24 mouse cellular contexts compared by ENCODE assay signal in genomic region chr9:48473131-48473530, GRCm38 (mm10). TPM values are rescaled to one million over a fixed set of nuclear protein-coding genes. Genes with fewer than 3 reads are reported as not detected.
DNase-seq lines count a peak whose midpoint lies in the region; ATAC-seq and TF ChIP-seq lines count a peak whose summit lies in the region.
"Had no signal": no experiment of that assay in that cellular context is flagged by ENCODE, and none has a peak within 500 bp of the region (broad histone marks: within the 10 kb centered on the region; RNA-seq: fewer than 3 reads in every experiment).

No protein-coding gene starts in this region.

- ATAC-seq in intestine, embryonic 14.5 days (replicated peaks; ENCODE audit: low FRiP score, low TSS enrichment, low read depth) = no peak
- ATAC-seq in intestine, embryonic 16.5 days = no peak
- ATAC-seq: CD4-positive, CD25-positive, alpha-beta regulatory T cell, adult 4 months; forebrain, embryonic 13.5 days; forebrain, embryonic 16.5 days; intestine, embryonic 15.5 days had no signal

- TF ChIP-seq EP300 in CH12.LX (IDR thresholded peaks at IDR 0.05; ENCODE audit: low read length) = no peak

- no peak; the same call in none of the 2 replicates for TF ChIP-seq RAD21 in CH12.LX (IDR thresholded peaks at IDR 0.05; ENCODE audit: low read depth, low read length)

- H3K27me3 ChIP-seq in intestine, embryonic 14.5 days (replicated peaks; ENCODE audit: control insufficient read depth, insufficient read depth, low read length) = no peaks in the 10 kb centered on the region
- H3K27me3 ChIP-seq in intestine, embryonic 16.5 days (replicated peaks; ENCODE audit: control insufficient read depth, insufficient read depth, low read length) = no peaks in the 10 kb centered on the region
- H3K27me3 ChIP-seq in CH12.LX (replicated peaks) = no peaks in the 10 kb centered on the region
- H3K27me3 ChIP-seq: embryonic facial prominence, embryonic 13.5 days; forebrain, embryonic 13.5 days; hindbrain, embryonic 12.5 days; hindbrain, embryonic 15.5 days; intestine, embryonic 15.5 days had no signal

- TF ChIP-seq CTCF in CH12.LX (conservative IDR thresholded peaks at IDR 0.05 in 1 of 2, IDR thresholded peaks at IDR 0.05 in 1 of 2; ENCODE audit: low read depth in 2 of 2, low read length in 2 of 2) = peak in 1 of 2 experiments; percentile 46; a peak in 1 of 4 replicates

- peaks cover 24% of the 10 kb centered on the region for H3K79me2 ChIP-seq in CH12.LX (replicated peaks; ENCODE audit: control insufficient read depth, extremely low read depth, insufficient read depth, poor library complexity, severe bottlenecking)

- 89% methylated on average over 12 of the region's 12 CpGs for WGBS in intestine, embryonic 14.5 days
- 91% methylated on average over 12 of the region's 12 CpGs for WGBS in intestine, embryonic 16.5 days

- in situ Hi-C loops in CH12.LX (cut with MboI; ENCODE audit: low pct_ligation_motif_present, low pct_unique_long_range_greater_than_20kb, low sequenced_read_pairs) = no loop called here

- H3K9me3 ChIP-seq in intestine, embryonic 14.5 days (ENCODE audit: control insufficient read depth, low read length) = no peaks in the 10 kb centered on the region
- H3K9me3 ChIP-seq in intestine, embryonic 16.5 days (ENCODE audit: control insufficient read depth, low read length) = no peaks in the 10 kb centered on the region
- H3K9me3 ChIP-seq in CH12.LX (replicated peaks; ENCODE audit: low read length) = no peaks in the 10 kb centered on the region
- H3K9me3 ChIP-seq: embryonic facial prominence, embryonic 10.5 days; embryonic facial prominence, embryonic 13.5 days; forebrain, embryonic 13.5 days; hindbrain, embryonic 12.5 days; hindbrain, embryonic 15.5 days; intestine, embryonic 15.5 days had no signal

- H3K36me3 ChIP-seq in intestine, embryonic 14.5 days (ENCODE audit: control insufficient read depth, insufficient read depth, low read length) = peaks cover 50% of the 10 kb centered on the region
- no peaks in the 10 kb centered on the region for H3K36me3 ChIP-seq in intestine, embryonic 16.5 days (ENCODE audit: control insufficient read depth, insufficient read depth, low read length)
- peaks cover 36 to 93% of the 10 kb centered on the region in 2 experiments for H3K36me3 ChIP-seq in CH12.LX (replicated peaks in 1 of 2; ENCODE audit: control insufficient read depth in 1 of 2, insufficient read depth in 1 of 2, low read length in 1 of 2)
- H3K36me3 ChIP-seq: hindbrain, embryonic 15.5 days had no signal

- no peak overlapping the region for H3K27ac ChIP-seq in intestine, embryonic 14.5 days (ENCODE audit: low read depth)
- H3K27ac ChIP-seq in intestine, embryonic 16.5 days (ENCODE audit: low read length) = no peak overlapping the region
- H3K27ac ChIP-seq in CH12.LX (ENCODE audit: insufficient read depth, low read depth) = no peak overlapping the region
- H3K27ac ChIP-seq: embryonic facial prominence, embryonic 10.5 days; embryonic facial prominence, embryonic 13.5 days; forebrain, embryonic 13.5 days; hindbrain, embryonic 12.5 days; hindbrain, embryonic 15.5 days; intestine, embryonic 15.5 days had no signal

- dilution Hi-C loops in CH12.LX (cut with MboI; ENCODE audit: extremely low pct_ligation_motif_present, extremely low pct_unique_long_range_greater_than_20kb, low sequenced_read_pairs) = no loop called here

- no peak for TF ChIP-seq POLR2A in CH12.LX (IDR thresholded peaks at IDR 0.05; ENCODE audit: low read depth, low read length)

- H3K9ac ChIP-seq in intestine, embryonic 14.5 days (ENCODE audit: low read length) = no peak overlapping the region
- H3K9ac ChIP-seq in intestine, embryonic 16.5 days (ENCODE audit: low read depth, low read length) = no peak overlapping the region
- H3K9ac ChIP-seq in CH12.LX (ENCODE audit: insufficient read depth, low read depth) = no peak overlapping the region
- H3K9ac ChIP-seq: embryonic facial prominence, embryonic 13.5 days; forebrain, embryonic 13.5 days; hindbrain, embryonic 12.5 days; hindbrain, embryonic 15.5 days; intestine, embryonic 15.5 days had no signal

- peak; percentile 3 for DNase-seq in intestine, embryonic 14.5 days (ENCODE audit: low spot score)
- no peak for DNase-seq in CH12.LX (ENCODE audit: extremely low read depth)
- DNase-seq in R1 (ENCODE audit: low read depth, low spot score) = peak; percentile 54
- DNase-seq in kidney, adult 11 months = no peak
- no peak for DNase-seq in spleen, postnatal 10 days (ENCODE audit: low spot score in 2 of 2)
- DNase-seq: adrenal gland, adult 2 months; adrenal gland, postnatal 14 days; cerebellum, adult 11-12 months; cerebellum, adult 8-10 months; cerebellum, postnatal 10 days; cerebellum, postnatal 36 days; embryo, embryonic 11 days; gastrocnemius, postnatal 25 days had no signal

- H3K4me1 ChIP-seq in intestine, embryonic 14.5 days (replicated peaks; ENCODE audit: control insufficient read depth, insufficient read depth, low read length) = no peaks in the 10 kb centered on the region
- H3K4me1 ChIP-seq in intestine, embryonic 16.5 days (ENCODE audit: control insufficient read depth, insufficient read depth, low read length) = no peaks in the 10 kb centered on the region
- H3K4me1 ChIP-seq in CH12.LX (ENCODE audit: control insufficient read depth in 1 of 2, insufficient read depth in 2 of 2) = peaks cover 7 to 32% of the 10 kb centered on the region in 2 experiments
- H3K4me1 ChIP-seq: embryonic facial prominence, embryonic 10.5 days; embryonic facial prominence, embryonic 13.5 days; forebrain, embryonic 13.5 days; hindbrain, embryonic 12.5 days; hindbrain, embryonic 15.5 days; intestine, embryonic 15.5 days had no signal

- no peak overlapping the region for H3K4me2 ChIP-seq in intestine, embryonic 14.5 days (ENCODE audit: low read length)
- H3K4me2 ChIP-seq in intestine, embryonic 16.5 days (ENCODE audit: low read depth, low read length) = no peak overlapping the region
- H3K4me2 ChIP-seq in CH12.LX (ENCODE audit: insufficient read depth, low read depth, poor library complexity, severe bottlenecking) = no peak overlapping the region
- H3K4me2 ChIP-seq: embryonic facial prominence, embryonic 13.5 days; forebrain, embryonic 13.5 days; heart, embryonic 11.5 days; hindbrain, embryonic 12.5 days; hindbrain, embryonic 15.5 days; intestine, embryonic 15.5 days had no signal

- H3K4me3 ChIP-seq in intestine, embryonic 14.5 days (ENCODE audit: low read depth, low read length) = no peak overlapping the region
- H3K4me3 ChIP-seq in intestine, embryonic 16.5 days (ENCODE audit: low read length) = no peak overlapping the region
- H3K4me3 ChIP-seq in CH12.LX (replicated peaks in 1 of 3; ENCODE audit: low read depth in 2 of 3, low read length in 2 of 3, poor library complexity in 1 of 3) = no peak overlapping the region
- H3K4me3 ChIP-seq: embryonic facial prominence, embryonic 10.5 days; embryonic facial prominence, embryonic 13.5 days; erythroblast, embryonic 14.5 days; forebrain, embryonic 13.5 days; hindbrain, embryonic 12.5 days; hindbrain, embryonic 15.5 days; intestine, embryonic 15.5 days had no signal

TF ChIP-seq in CH12.LX, 34 proteins besides CTCF, POLR2A, EP300 and RAD21:
- TF ChIP-seq GABPA (IDR thresholded peaks at IDR 0.05; ENCODE audit: insufficient replicate concordance, low read depth, low read length) (no peak), CHD2 (IDR thresholded peaks at IDR 0.05; ENCODE audit: low read length) (no peak), ELF1 (IDR thresholded peaks at IDR 0.05; ENCODE audit: low read depth, low read length) (no peak), SMC3 (IDR thresholded peaks at IDR 0.05; ENCODE audit: low read depth, low read length) (peak; percentile 38), ZNF384 (IDR thresholded peaks at IDR 0.05; ENCODE audit: low read depth, low read length) (no peak)
TF ChIP-seq in CH12.LX: peak in this region for 1.

RNA-seq across cellular contexts. Expression of gene Rexo2, which starts 7.3 kb away (rescaled TPM):
- 85.7 and 90.9 TPM in 2 replicates for polyA plus RNA-seq in intestine, embryonic 14.5 days (2014; fragmentation: Nextera tagmentation; extraction: Ambion mirVana)
- polyA plus RNA-seq in intestine, embryonic 16.5 days (2015; fragmentation: Nextera tagmentation; extraction: Ambion mirVana) = 97.9 and 108 TPM in 2 replicates
- 120 and 161 TPM in 2 replicates for total RNA-seq in CH12.LX (2012; rRNA removed)
- 108 and 112 TPM in 2 replicates for total RNA-seq in CH12.LX (2014; rRNA removed)
- 253 and 296 TPM in 2 replicates for polyA plus RNA-seq in CH12.LX (2012; ENCODE audit: insufficient read length, low read depth)

RNA-seq across cellular contexts. Expression of gene Rbm7, which starts 22.0 kb away (rescaled TPM):
- 109 and 121 TPM in 2 replicates for polyA plus RNA-seq in intestine, embryonic 14.5 days (2014; fragmentation: Nextera tagmentation; extraction: Ambion mirVana)
- 104 and 110 TPM in 2 replicates for polyA plus RNA-seq in intestine, embryonic 16.5 days (2015; fragmentation: Nextera tagmentation; extraction: Ambion mirVana)
- total RNA-seq in CH12.LX (2012; rRNA removed) = 73.4 and 80.6 TPM in 2 replicates
- 220 and 232 TPM in 2 replicates for total RNA-seq in CH12.LX (2014; rRNA removed)
- 91.9 and 92.2 TPM in 2 replicates for polyA plus RNA-seq in CH12.LX (2012; ENCODE audit: insufficient read length, low read depth)

RNA-seq across cellular contexts. Expression of gene Gm5617, which starts 22.1 kb away (rescaled TPM):
- polyA plus RNA-seq in intestine, embryonic 14.5 days (2014; fragmentation: Nextera tagmentation; extraction: Ambion mirVana) = 32.1 and 32.6 TPM in 2 replicates
- 30.0 and 32.1 TPM in 2 replicates for polyA plus RNA-seq in intestine, embryonic 16.5 days (2015; fragmentation: Nextera tagmentation; extraction: Ambion mirVana)
- total RNA-seq in CH12.LX (2012; rRNA removed) (15.3 and 35.2 TPM in 2 replicates), CH12.LX (2014; rRNA removed) (16.5 and 20.4 TPM in 2 replicates)
- 17.0 and 20.5 TPM in 2 replicates for polyA plus RNA-seq in CH12.LX (2012; ENCODE audit: insufficient read length, low read depth)

Comparison
In these comparisons a context has a peak if more than half of its experiments do, and no peak if none do; other contexts are left out.
1. DNase-seq: peak in intestine, embryonic 14.5 days (single experiment) and R1 (single experiment); none in CH12.LX (single experiment), kidney, adult 11 months (single experiment) and spleen, postnatal 10 days (0 of 2).